Mouse (Mus musculus) hindbrain, embryonic 12.5 days (tissue): ENCODE measurements around the gene Amt. TPM values are rescaled to one million over a fixed set of nuclear protein-coding genes. Genes with fewer than 3 reads are reported as not detected.
"Not testable (repeated sequence)": the region's sequence is repeated elsewhere in the genome, so short reads cannot be mapped to it uniquely, and the experiment has no call there.

Source experiments
- ATAC-seq: fragments of 200-750 bp; cut with Nextera tagmentation; 2 replicates; pipeline ENCODE4 v1.8.0; 2017; ENCODE audit warnings: moderate TSS enrichment; ENCODE audit not compliant: low FRiP score
- H3K27ac ChIP-seq: fragments of 300-500 bp; sonication (generic); 2 replicates; pipeline ENCODE4 v1.5.1; 2016; ENCODE audit warnings: mild to moderate bottlenecking
- H3K27me3 ChIP-seq: fragments of 300-500 bp; sonication (generic); 2 replicates; pipeline ENCODE4 v1.6.1; 2016; ENCODE audit warnings: mild to moderate bottlenecking
- H3K36me3 ChIP-seq: fragments of 300-500 bp; sonication (generic); 2 replicates; pipeline ENCODE4 v1.6.1; 2016; ENCODE audit warnings: mild to moderate bottlenecking
- H3K4me1 ChIP-seq: fragments of 300-500 bp; sonication (generic); 2 replicates; pipeline ENCODE4 v1.6.1; 2016
- H3K4me2 ChIP-seq: fragments of 300-500 bp; sonication (generic); replicated peaks from 2 replicates; pipeline ENCODE4 v1.6.1; 2016; ENCODE audit warnings: mild to moderate bottlenecking
- H3K4me3 ChIP-seq: fragments of 300-500 bp; sonication (generic); 2 replicates; pipeline ENCODE4 v1.5.1; 2016; ENCODE audit warnings: mild to moderate bottlenecking
- H3K9ac ChIP-seq: fragments of 300-500 bp; sonication (generic); 2 replicates; pipeline ENCODE4 v1.6.1; 2016; ENCODE audit warnings: mild to moderate bottlenecking, moderate library complexity
- H3K9me3 ChIP-seq: fragments of 300-500 bp; sonication (generic); replicated peaks from 2 replicates; pipeline ENCODE4 v1.6.1; 2016; ENCODE audit warnings: mild to moderate bottlenecking
- WGBS: fragments of 180-500 bp; shearing (Covaris S2); methylation state at CpG from one replicate; pipeline ENCODE4 v1.1.7; 2016; 5-methylcytosine and 5-hydroxymethylcytosine counted together
- polyA plus RNA-seq: library from polyadenylated mRNA; unstranded; fragments of >200 nt; fragmentation: Nextera tagmentation; extraction: Ambion mirVana; gene quantifications from 2 replicates; pipeline ENCODE4 v1.2.1, GENCODE M21; 2016

Gene Amt
- polyA plus RNA-seq, 1 experiment from 2014 or later = 25.9 TPM

GRCm38 (mm10) chr9:108267691-108268090, 29.0 kb upstream of the Amt start:
- no peaks in the 10 kb centered on the region for H3K36me3 ChIP-seq
- H3K4me1 ChIP-seq = peaks cover 7% of the 10 kb centered on the region
- ATAC-seq = no peak
- no peak overlapping the region for H3K27ac ChIP-seq
- no peak overlapping the region for H3K4me2 ChIP-seq
- H3K9me3 ChIP-seq = no peaks in the 10 kb centered on the region
- 85% methylated on average over 7 of the region's 7 CpGs for WGBS
- H3K27me3 ChIP-seq = no peaks in the 10 kb centered on the region
- H3K4me3 ChIP-seq = no peak overlapping the region
- no peak overlapping the region for H3K9ac ChIP-seq

GRCm38 (mm10) chr9:108268701-108269100, 28.0 kb upstream of the Amt start:
- H3K9ac ChIP-seq, H3K27ac ChIP-seq, H3K4me3 ChIP-seq, H3K4me2 ChIP-seq, H3K9me3 ChIP-seq, H3K36me3 ChIP-seq, H3K27me3 ChIP-seq, H3K4me1 ChIP-seq, ATAC-seq: not testable (repeated sequence)
- WGBS = 83% methylated on average over 7 of the region's 7 CpGs

- Histone ChIP-seq H3K27ac (no peak overlapping the region), H3K9ac (no peak overlapping the region), H3K27me3 (no peaks in the 10 kb centered on the region), H3K4me1 (no peaks in the 10 kb centered on the region), H3K4me3 (no peak overlapping the region), H3K9me3 (no peaks in the 10 kb centered on the region), H3K4me2 (no peak overlapping the region), H3K36me3 (no peaks in the 10 kb centered on the region)
- no peak for ATAC-seq
- 32% methylated on average over 2 of the region's 2 CpGs for WGBS
Observed at GRCm38 (mm10) chr9:108271941-108272340, 24.7 kb upstream of the Amt start.

- Histone ChIP-seq H3K9me3 (no peaks in the 10 kb centered on the region), H3K36me3 (no peaks in the 10 kb centered on the region), H3K4me2 (no peak overlapping the region), H3K4me1 (no peaks in the 10 kb centered on the region), H3K27me3 (no peaks in the 10 kb centered on the region), H3K4me3 (no peak overlapping the region), H3K9ac (no peak overlapping the region), H3K27ac (no peak overlapping the region)
- ATAC-seq = no peak
- WGBS = 79% methylated on average over 5 of the region's 5 CpGs
Observed at GRCm38 (mm10) chr9:108272691-108273090, 24.0 kb upstream of the Amt start.

GRCm38 (mm10) chr9:108273485-108273884, 23.2 kb upstream of the Amt start:
- WGBS = 71% methylated on average over 4 of the region's 4 CpGs
- Histone ChIP-seq H3K27ac (no peak overlapping the region), H3K36me3 (no peaks in the 10 kb centered on the region), H3K4me1 (no peaks in the 10 kb centered on the region), H3K9me3 (no peaks in the 10 kb centered on the region), H3K4me3 (no peak overlapping the region), H3K4me2 (no peak overlapping the region), H3K9ac (no peak overlapping the region), H3K27me3 (no peaks in the 10 kb centered on the region)
- ATAC-seq = no peak

GRCm38 (mm10) chr9:108274476-108275330, 21.9 kb upstream of the Amt start:
- ATAC-seq = no peak
- 81% methylated on average over 5 of the region's 5 CpGs for WGBS

GRCm38 (mm10) chr9:108275331-108275659, 21.4 kb upstream of the Amt start:
- Histone ChIP-seq H3K9me3 (no peaks in the 10 kb centered on the region), H3K4me3 (no peak overlapping the region), H3K27me3 (no peaks in the 10 kb centered on the region), H3K36me3 (no peaks in the 10 kb centered on the region), H3K9ac (no peak overlapping the region), H3K4me1 (no peaks in the 10 kb centered on the region), H3K27ac (no peak overlapping the region), H3K4me2 (no peak overlapping the region)
- ATAC-seq = no peak
- WGBS = 58% methylated on average over 6 of the region's 6 CpGs

More at GRCm38 (mm10) chr9:108274476-108275330, 21.9 kb upstream of the Amt start:
- no peaks in the 10 kb centered on the region for H3K4me1 ChIP-seq
- no peaks in the 10 kb centered on the region for H3K36me3 ChIP-seq
- H3K4me2 ChIP-seq = no peak overlapping the region
- no peak overlapping the region for H3K4me3 ChIP-seq
- no peaks in the 10 kb centered on the region for H3K27me3 ChIP-seq
- H3K9me3 ChIP-seq = no peaks in the 10 kb centered on the region
- H3K9ac ChIP-seq = no peak overlapping the region
- no peak overlapping the region for H3K27ac ChIP-seq

- no peaks in the 10 kb centered on the region for H3K36me3 ChIP-seq
- H3K9ac ChIP-seq = no peak overlapping the region
- H3K4me2 ChIP-seq = no peak overlapping the region
- no peak overlapping the region for H3K4me3 ChIP-seq
- H3K27ac ChIP-seq = no peak overlapping the region
- no peaks in the 10 kb centered on the region for H3K27me3 ChIP-seq
- H3K9me3 ChIP-seq = no peaks in the 10 kb centered on the region
- WGBS = 61% methylated on average over 10 of the region's 10 CpGs
- H3K4me1 ChIP-seq = no peaks in the 10 kb centered on the region
- no peak for ATAC-seq
Observed at GRCm38 (mm10) chr9:108278697-108279450, 17.8 kb upstream of the Amt start.

- no peak overlapping the region for H3K4me2 ChIP-seq
- no peak overlapping the region for H3K9ac ChIP-seq
- no peaks in the 10 kb centered on the region for H3K9me3 ChIP-seq
- no peaks in the 10 kb centered on the region for H3K4me1 ChIP-seq
- no peak overlapping the region for H3K27ac ChIP-seq
- 48% methylated on average over 8 of the region's 8 CpGs for WGBS
- H3K4me3 ChIP-seq = no peak overlapping the region
- H3K36me3 ChIP-seq = no peaks in the 10 kb centered on the region
- ATAC-seq = no peak
- no peaks in the 10 kb centered on the region for H3K27me3 ChIP-seq
Observed at GRCm38 (mm10) chr9:108280071-108280828, 16.4 kb upstream of the Amt start.

- no peak overlapping the region for H3K4me3 ChIP-seq
- H3K27me3 ChIP-seq = no peaks in the 10 kb centered on the region
- WGBS = 14% methylated on average over 6 of the region's 6 CpGs
- no peaks in the 10 kb centered on the region for H3K9me3 ChIP-seq
- peak; percentile 32; the same call in 1 of the 2 replicates for ATAC-seq
- no peak overlapping the region for H3K9ac ChIP-seq
- H3K4me1 ChIP-seq = no peaks in the 10 kb centered on the region
- H3K4me2 ChIP-seq = no peak overlapping the region
- no peak overlapping the region for H3K27ac ChIP-seq
- no peaks in the 10 kb centered on the region for H3K36me3 ChIP-seq
Observed at GRCm38 (mm10) chr9:108284410-108284809, 12.2 kb upstream of the Amt start.

GRCm38 (mm10) chr9:108287526-108288238, 9.0 kb upstream of the Amt start:
- H3K27me3 ChIP-seq, H3K4me2 ChIP-seq, H3K4me1 ChIP-seq, H3K27ac ChIP-seq, H3K4me3 ChIP-seq, H3K9ac ChIP-seq, H3K36me3 ChIP-seq, ATAC-seq, H3K9me3 ChIP-seq: not testable (repeated sequence)
- WGBS = 80% methylated on average over 4 of the region's 6 CpGs

- WGBS = 61% methylated on average over 2 of the region's 2 CpGs
- Histone ChIP-seq H3K4me1 (peaks cover 8% of the 10 kb centered on the region), H3K9ac (peak overlapping the region; percentile 61; the same call in 1 of the 2 replicates), H3K36me3 (peaks cover 11% of the 10 kb centered on the region), H3K27me3 (no peaks in the 10 kb centered on the region), H3K4me2 (peak overlapping the region; percentile 66), H3K4me3 (0 out of 2 replicates have a peak overlapping the region, but pooled peaks have one; percentile 54), H3K27ac (peak overlapping the region; percentile 92), H3K9me3 (no peaks in the 10 kb centered on the region)
- no peak for ATAC-seq
Observed at GRCm38 (mm10) chr9:108289347-108289746, 7.3 kb upstream of the Amt start.
